Mouse (Mus musculus) stomach, postnatal 0 days (tissue): Measurements from ENCODE around the gene Eefsec.

Source experiments
- CTCF ChIP-seq: IDR thresholded peaks from 2 replicates; pipeline ENCODE4 v1.5.1; 2016; ENCODE audit warnings: antibody characterized with exemption, low read depth, mild to moderate bottlenecking, moderate library complexity
- EP300 ChIP-seq: optimal IDR thresholded peaks from 2 replicates; pipeline ENCODE3; 2016; ENCODE audit warnings: antibody characterized with exemption

- TF ChIP-seq CTCF (no peak), EP300 (no peak)
Observed at GRCm38 (mm10) chr6:88215797-88216196, 230.5 kb downstream of the Eefsec start.
